Mouse (Mus musculus) ovary, postnatal 36 days (tissue): Measurements from ENCODE around the gene Ick.
A peak's percentile ranks its signal among the peaks of the same experiment; 100 is the strongest.

Experiments
- DNase-seq: peaks from one replicate; pipeline ENCODE4 v3.0.0; 2022; ENCODE audit warnings: low spot score, mixed read lengths

Ick gene

GRCm38 (mm10) chr9:78104973-78105372, 4.0 kb upstream of the Ick start:
- DNase-seq, result no peak

- no peak for DNase-seq
These were observed 3.5 kb upstream of the Ick start for GRCm38 (mm10) chr9:78105501-78105932.

- no peak for DNase-seq
These were observed 2.2 kb upstream of the Ick start for GRCm38 (mm10) chr9:78106821-78107220.

- no peak for DNase-seq
These were observed 1.4 kb upstream of the Ick start for GRCm38 (mm10) chr9:78107582-78107911.

- peak; percentile 82 for DNase-seq
These were observed 838 bp upstream of the Ick start for GRCm38 (mm10) chr9:78107912-78108795.

DNA sequence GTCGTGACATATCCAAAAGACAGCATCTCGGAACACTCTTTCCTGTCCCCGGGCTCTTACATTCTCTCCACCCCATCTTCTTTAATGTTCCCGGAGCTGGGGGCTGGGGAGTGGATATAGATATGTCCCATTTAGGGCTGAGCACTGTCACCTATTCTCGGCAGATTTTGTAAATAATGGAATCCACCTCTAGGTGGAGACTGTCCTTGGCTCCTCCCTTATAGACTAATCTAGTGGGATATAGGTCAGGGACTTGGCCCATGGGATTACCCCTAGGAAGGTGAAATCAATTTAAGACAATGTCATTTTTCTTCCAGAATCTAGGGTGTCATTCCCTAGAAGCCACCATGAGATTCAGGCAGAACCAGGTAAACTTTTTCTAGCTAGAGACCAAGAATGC, 664 bp downstream of the Ick start:
- DNase-seq, result no peak

- DNase-seq, result no peak
These were observed 2.5 kb downstream of the Ick start for GRCm38 (mm10) chr9:78111456-78111855.

GRCm38 (mm10) chr9:78112770-78113537, 4.0 kb downstream of the Ick start:
- peak; percentile 94 for DNase-seq

- no peak for DNase-seq
These were observed 4.5 kb downstream of the Ick start for GRCm38 (mm10) chr9:78113538-78113885.

DNA sequence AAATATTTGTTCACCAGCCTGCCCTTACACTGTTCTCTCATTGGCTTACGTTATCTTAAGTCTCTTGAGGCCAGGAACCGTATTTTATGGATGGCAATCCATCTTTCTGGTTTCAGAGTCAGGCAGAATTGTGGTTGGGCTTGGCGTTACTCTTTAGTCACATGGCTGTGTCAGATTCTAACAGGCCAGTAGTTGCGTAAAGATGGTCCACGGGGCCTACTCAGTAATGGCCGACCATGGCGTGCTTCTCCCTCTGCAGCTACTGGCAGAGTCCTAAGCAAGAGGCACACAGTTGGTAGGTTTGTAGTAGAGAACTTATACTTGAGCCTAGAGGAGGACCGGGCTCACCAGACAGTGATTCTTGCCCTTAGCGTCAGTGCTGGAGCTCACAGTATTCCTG, 6.8 kb downstream of the Ick start:
- DNase-seq, result no peak

GRCm38 (mm10) chr9:78117690-78118089, 8.7 kb downstream of the Ick start:
- no peak for DNase-seq

- DNase-seq, result no peak
These were observed 12.4 kb downstream of the Ick start for GRCm38 (mm10) chr9:78121358-78121757.

DNA sequence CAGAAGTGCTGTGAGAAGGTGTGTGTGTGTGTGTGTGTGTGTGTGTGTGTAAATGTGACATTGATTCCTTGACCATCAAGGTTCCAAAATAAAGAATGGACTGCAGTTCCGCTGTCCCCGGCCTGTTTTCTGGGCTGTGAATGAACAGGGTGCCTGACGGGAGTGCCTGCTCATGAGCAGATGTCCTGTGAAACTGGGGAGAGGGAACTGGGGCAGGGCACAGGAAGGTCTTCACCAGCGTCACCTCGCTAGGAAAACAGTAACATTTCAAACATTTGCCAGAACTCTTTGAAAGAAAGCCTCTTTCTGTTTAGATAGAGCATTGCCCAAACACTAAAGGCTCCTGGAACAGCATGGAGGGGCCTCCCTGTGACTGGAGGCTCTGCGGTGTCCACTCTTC, 13.0 kb downstream of the Ick start:
- no peak for DNase-seq

DNA sequence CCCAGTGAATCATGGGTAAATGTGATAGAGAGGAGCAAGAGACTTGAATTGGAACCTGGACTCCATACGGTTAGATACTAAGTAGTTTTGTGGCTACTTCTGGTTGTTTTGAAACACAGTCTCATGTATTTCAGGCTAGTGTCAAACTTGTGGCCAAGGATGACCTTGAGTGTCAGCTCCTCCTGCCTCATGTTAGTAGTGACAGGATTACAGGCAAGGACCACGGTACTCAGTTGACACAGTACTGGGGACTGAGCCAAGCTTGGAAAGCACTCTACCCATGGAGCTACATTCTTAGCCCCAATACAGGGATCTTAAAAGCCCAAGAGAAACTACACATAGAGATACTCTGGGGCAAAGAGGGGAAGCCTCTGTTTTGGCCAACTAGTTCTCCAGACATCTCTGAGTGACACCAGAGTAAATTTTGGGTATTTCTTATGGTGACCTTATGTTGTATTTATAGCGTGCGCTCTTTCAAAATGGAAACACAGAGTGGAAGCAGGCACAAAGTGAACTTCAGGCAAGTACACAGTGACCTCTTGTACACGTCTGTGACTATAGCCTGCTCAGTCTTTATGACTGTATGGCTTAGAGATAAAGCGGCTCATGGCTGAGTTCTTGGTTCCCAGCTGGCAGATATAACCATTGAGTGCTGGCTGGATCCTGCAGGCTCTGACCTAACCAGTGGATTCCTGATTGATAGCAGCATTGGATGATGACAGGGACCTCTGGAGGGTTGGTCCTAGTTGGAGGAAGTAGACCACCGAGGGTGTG, 14.1 kb downstream of the Ick start:
- DNase-seq, result no peak

DNA sequence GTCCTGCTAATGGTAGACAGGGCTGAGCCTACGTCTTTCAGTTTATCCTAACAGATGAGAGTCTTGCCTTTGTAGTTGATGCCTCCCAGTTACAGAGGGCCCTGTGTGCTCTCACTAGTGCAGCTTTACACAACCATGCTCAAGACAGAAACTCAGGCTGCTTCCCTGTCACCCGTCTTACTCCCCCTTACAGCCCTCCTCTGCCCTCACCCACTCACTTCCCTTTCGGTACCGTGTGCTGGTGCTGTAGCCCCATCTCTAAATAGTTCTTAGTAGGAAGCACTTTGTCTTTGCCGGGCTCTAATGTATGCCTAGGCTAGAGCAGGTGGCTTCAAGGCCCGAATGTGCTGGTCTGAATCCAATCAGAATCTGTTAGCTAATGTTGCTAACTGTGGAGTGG, 15.3 kb downstream of the Ick start:
- no peak for DNase-seq

- DNase-seq, result no peak
These were observed 17.0 kb downstream of the Ick start for GRCm38 (mm10) chr9:78126007-78126406.

- DNase-seq, result no peak
These were observed 17.7 kb downstream of the Ick start for GRCm38 (mm10) chr9:78126643-78127042.

DNA sequence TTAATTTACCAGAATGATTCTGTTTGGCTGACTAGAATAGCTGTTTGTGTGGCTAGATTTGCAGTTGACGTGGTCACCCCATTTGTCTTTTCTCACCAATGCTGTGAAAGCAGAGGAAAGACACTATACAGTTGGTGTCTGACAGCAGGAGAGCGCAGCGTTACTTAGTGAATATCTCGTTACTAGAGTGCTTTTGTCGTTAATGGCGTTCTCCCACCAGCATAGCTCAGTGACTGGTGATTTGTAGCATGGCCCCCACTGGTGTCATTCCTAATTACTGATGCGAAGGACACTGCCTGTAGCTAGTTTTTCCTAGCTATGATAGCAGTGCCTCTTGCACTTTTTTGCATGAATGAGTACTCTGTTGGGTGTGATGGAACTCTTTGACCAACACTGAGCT, 26.7 kb downstream of the Ick start:
- DNase-seq, result no peak

DNA sequence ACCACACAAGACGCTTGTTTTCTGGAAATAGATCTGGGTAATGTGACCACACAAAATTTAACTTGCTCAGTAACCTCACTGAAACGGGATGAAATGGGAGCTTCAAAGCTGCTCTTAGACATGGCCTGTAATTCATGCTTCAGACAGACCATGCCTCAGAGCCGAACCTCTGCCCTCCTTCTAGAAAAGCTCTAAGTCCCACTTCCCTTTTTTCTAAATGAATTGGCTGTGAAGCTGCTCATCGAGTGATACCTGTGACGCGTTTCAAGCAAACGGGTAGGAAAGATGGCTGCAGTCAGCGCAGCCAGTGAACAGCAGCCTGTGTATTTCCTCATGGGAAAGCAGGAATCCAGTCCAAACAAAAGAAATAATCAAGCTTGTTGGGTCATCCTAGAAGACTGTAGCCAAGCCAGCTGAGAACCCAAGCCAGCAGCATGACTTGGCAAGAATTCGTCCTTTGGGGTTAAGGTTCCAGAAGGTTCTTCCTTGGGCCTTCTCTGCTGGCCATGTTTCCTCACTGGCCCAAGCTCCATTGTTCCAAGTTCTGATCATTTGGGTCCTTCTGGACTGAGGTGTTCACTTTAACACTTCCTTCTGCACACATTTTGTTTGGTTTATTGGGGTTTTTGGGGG, 29.2 kb downstream of the Ick start:
- no peak for DNase-seq

DNA sequence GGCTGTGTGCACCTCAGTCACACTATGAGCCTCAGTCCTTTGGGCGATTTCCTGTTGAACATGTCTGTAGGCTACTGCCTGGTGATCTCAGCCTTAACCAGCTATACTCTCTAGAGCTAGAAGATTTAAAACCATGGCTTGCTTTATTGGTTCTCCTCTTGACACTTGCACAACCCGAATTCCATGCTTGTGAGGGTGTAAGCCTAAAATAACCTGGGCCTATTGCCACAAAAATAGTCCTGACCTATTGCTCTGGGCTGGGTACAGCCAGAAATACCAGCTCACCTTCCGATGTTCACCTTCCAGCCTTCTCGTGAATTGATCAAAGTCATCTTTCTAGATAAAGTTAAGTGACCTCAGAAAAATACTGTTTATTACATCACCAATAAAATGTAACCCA, 30.5 kb downstream of the Ick start:
- DNase-seq, result no peak

GRCm38 (mm10) chr9:78146099-78146498, 37.1 kb downstream of the Ick start:
- no peak for DNase-seq

DNA sequence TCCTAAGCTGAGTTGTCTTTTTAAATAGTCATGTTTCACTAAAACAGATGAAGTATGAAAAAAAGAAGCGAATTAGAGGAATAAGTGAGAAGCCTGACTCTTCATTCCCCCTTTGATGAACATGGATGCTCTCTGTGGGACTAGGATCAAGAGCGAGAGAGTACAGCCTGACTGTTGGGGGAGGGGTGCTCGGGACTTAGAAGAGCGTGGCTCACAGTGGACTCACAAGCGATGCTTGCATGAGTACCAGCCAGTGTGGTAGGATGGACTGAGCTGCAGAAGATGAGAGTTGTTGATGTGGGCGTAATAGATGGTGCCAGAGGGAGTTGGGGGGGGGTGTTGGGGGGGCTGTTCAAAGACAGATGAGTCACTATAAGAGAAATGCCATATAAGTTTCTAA, 37.6 kb downstream of the Ick start:
- no peak for DNase-seq
